Mouse (Mus musculus): Measurements from ENCODE around the gene Cdh3. TPM values are rescaled to one million over a fixed set of nuclear protein-coding genes. Genes with fewer than 3 reads are reported as not detected.
"Not testable (repeated sequence)": the region's sequence is repeated elsewhere in the genome, so short reads cannot be mapped to it uniquely, and the experiment has no call there.

Gene Cdh3
- polyA plus RNA-seq, 1 experiment: not detected

DNA sequence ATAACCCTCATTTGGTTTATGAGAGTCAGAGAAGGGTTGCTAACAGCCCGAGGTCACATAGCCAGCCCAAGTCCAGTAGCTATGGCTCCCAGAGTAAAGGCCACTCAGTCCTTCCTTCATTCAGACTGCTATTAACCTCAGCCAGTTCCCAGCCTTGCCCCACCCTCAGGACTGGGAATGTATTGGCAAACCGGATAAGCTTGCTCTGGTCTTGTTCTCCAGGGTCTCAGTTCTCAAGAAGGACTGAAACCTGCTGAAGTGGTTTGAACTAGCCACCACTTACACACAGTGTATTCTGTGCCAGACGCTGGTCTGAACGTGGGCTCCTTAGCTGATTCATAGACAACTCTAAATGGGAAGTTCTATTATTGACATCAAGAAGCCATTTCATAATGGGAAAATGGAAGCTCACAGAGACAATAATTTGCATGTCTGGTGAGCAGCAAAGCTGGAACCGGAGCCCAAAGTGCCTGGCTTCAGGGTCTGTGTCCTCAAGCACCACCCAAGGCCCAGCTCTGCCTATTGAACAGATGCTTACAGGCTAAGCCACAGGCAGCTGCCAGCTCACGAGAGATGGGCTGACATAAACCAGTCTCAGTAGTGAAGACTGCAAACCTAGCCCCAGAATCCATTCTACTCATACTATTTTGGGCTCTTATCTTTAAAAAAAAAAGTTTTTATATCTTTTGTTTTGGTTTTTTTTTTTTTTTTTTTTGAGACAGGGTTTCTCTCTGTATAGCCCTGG lies 70.8 kb downstream of the Cdh3 start:
- peaks cover 9% of the 10 kb centered on the region for H3K27me3 ChIP-seq (replicated peaks)
- peaks cover 9% of the 10 kb centered on the region; the same call in 1 of the 2 replicates for H3K4me1 ChIP-seq
- H3K36me3 ChIP-seq (replicated peaks; ENCODE audit: low read length): no peaks in the 10 kb centered on the region
- peaks cover 11% of the 10 kb centered on the region for H3K9me3 ChIP-seq
- H3K4me3 ChIP-seq (replicated peaks): no peak overlapping the region
- no peak for TF ChIP-seq GATA1 (IDR thresholded peaks at IDR 0.05; ENCODE audit: borderline replicate concordance, low read length)
- TF ChIP-seq FLI1 (IDR thresholded peaks at IDR 0.05; ENCODE audit: low read length): no peak

DNA sequence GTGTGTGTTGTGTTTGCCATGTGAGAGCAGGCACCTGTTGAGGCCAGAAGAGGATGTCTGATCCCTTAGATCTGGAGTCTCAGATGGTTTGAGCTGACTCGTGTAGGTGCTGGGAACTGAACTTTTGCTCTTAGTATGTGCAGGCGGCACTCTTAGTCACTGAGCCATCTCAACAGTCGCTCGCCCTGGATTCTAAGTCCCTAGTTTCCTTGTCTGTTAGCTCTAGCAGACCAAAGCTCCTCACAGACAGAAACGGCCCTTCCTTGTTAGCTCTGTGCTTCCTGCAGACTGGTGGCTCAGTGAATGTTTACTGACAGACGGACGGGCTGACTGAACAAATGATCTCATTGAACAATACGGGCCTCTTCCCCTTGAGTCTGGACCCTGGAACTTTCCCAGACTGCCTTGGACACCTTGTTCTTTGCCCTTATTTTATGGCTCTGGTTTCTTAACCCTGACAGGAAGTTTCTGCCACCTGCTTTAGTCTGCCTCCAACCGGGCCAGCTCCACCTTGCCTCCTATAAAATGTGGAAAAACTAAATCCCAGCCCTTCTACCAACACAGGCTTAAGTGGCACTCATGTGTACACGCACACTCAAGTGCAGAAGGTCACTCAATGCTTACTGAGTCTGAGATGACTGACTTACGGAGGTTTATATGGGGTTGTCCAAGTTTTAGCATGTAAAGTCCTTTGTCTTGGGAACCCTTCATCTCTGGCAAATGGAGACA lies 74.4 kb downstream of the Cdh3 start:
- Histone ChIP-seq H3K27me3 (replicated peaks) (peaks cover 11% of the 10 kb centered on the region), H3K9me3 (peaks cover 15% of the 10 kb centered on the region), H3K4me1 (no peaks in the 10 kb centered on the region), H3K36me3 (replicated peaks; ENCODE audit: low read length) (no peaks in the 10 kb centered on the region), H3K4me3 (replicated peaks) (no peak overlapping the region)
- TF ChIP-seq GATA1 (IDR thresholded peaks at IDR 0.05; ENCODE audit: borderline replicate concordance, low read length) (no peak), FLI1 (IDR thresholded peaks at IDR 0.05; ENCODE audit: low read length) (no peak)

DNA sequence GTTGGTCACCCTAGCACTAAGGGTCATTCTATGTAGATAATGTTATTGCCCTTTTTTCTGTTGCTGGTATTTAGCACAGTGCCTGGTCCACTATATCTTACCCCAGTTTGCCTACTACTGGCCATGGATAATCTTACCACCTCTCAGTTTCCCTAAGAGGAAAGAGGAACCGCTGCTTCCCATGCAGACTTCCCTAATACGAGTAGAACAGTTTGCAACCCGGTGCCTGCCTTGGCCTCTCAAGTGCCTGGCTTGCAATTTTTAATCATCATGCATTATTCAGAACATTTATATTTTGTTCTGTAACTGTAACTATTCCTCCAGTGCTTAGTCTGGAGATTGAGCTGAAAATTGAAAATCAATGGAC lies 75.0 kb downstream of the Cdh3 start:
- H3K4me1 ChIP-seq: no peaks in the 10 kb centered on the region
- TF ChIP-seq FLI1 (IDR thresholded peaks at IDR 0.05; ENCODE audit: low read length) (no peak), GATA1 (IDR thresholded peaks at IDR 0.05; ENCODE audit: borderline replicate concordance, low read length) (no peak)
- H3K9me3 ChIP-seq: peaks cover 15% of the 10 kb centered on the region
- H3K36me3 ChIP-seq (replicated peaks; ENCODE audit: low read length): no peaks in the 10 kb centered on the region
- no peak overlapping the region for H3K4me3 ChIP-seq (replicated peaks)
- H3K27me3 ChIP-seq (replicated peaks): peaks cover 13% of the 10 kb centered on the region

DNA sequence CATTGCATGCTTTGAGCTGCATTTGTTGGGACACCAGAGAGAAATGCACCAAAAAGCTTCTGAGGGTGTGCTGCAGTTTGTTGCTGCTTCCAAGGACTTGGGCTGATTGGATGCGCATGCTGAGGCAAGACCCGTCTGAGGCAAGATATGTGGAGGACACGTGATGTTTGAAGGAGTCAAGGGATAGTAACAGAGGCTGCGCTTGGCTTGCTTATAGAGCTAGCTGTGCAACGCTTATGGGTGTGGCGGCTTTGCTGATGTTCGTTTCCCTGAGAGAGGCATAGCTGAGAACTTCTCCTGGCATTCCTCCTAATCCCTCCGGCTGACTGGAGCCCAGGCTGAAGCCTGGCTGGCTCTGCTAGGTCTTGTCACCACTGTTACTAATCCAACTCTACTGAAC lies 76.2 kb downstream of the Cdh3 start:
- H3K9me3 ChIP-seq: peaks cover 15% of the 10 kb centered on the region
- TF ChIP-seq GATA1 (IDR thresholded peaks at IDR 0.05; ENCODE audit: borderline replicate concordance, low read length): no peak
- TF ChIP-seq FLI1 (IDR thresholded peaks at IDR 0.05; ENCODE audit: low read length): no peak

DNA sequence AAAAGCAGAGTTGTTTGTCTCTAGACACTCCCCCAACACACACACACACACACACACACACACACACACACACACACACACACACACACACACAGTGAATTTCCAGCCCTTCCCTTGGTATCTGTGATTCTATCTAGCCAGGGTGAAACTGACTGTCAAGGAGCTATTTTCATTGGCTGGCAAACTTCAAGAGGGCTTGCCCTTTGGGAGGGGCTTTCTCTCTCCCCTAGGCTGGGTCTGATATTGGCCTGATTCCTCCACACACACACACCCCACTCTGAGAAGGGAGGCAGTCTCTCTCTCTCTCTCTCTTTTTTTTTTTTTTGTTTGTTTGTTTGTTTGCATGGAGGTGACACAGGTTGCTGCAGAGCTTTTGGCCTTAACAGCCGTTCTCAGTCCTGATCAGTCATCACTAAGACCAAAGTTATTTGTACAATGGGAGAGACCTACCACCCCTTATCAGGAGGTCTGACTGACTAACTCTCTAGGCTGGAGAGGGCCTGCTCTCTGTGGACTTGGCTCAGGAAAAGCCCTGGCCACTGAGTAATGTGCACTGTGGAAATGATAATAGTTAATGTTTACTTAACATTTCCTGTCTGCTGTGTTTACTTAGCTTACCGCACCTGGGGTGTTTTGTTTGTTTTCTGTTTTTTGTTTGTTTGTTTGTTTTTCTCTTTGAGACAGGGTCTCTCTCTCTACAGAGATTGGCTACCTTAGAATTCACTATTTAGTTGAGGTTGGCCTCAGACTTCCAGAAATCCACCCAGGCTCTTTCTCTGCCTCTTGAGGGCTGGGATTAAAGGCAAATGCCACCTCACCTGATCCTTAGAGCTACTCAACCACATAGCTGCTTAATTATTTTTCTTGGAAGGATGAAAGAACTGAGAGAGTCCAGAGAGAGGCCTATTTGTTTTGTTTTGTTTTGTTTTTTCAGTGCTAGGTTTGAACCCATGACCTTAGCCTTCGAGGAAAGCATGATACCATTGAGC lies 78.0 kb downstream of the Cdh3 start:
- H3K27me3 ChIP-seq (replicated peaks): peaks cover 12% of the 10 kb centered on the region
- no peaks in the 10 kb centered on the region for H3K4me1 ChIP-seq
- no peak for TF ChIP-seq FLI1 (IDR thresholded peaks at IDR 0.05; ENCODE audit: low read length)
- no peak for TF ChIP-seq GATA1 (IDR thresholded peaks at IDR 0.05; ENCODE audit: borderline replicate concordance, low read length)
- no peak overlapping the region for H3K4me3 ChIP-seq (replicated peaks)
- H3K9me3 ChIP-seq: peaks cover 3% of the 10 kb centered on the region; the same call in 1 of the 2 replicates
- no peaks in the 10 kb centered on the region for H3K36me3 ChIP-seq (replicated peaks; ENCODE audit: low read length)

More for the DNA sequence above, 76.2 kb downstream of the Cdh3 start:
- Histone ChIP-seq H3K36me3 (replicated peaks; ENCODE audit: low read length) (no peaks in the 10 kb centered on the region), H3K4me3 (replicated peaks) (no peak overlapping the region), H3K4me1 (no peaks in the 10 kb centered on the region), H3K27me3 (replicated peaks) (peaks cover 16% of the 10 kb centered on the region)

DNA sequence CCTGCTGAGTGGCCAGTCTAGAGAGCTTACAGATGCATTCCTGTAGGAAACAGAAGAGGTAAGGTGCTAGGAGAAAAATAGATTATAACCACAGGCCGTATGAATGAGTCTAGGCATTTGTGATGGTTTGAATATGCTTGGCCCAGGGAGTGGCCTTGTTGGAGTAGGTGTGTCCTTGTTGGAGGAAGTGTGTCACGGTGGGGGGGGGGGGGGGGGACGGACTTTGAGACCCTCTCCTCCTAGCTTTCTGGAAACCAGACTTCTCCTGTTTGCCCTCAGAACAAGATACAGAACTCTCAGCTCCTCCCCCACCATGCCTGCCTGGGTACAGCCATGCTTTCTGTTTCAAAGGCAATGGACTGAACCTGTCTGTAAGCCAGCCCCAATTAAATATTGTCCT lies 81.8 kb downstream of the Cdh3 start:
- H3K4me1 ChIP-seq: no peaks in the 10 kb centered on the region
- H3K9me3 ChIP-seq: no peaks in the 10 kb centered on the region
- H3K36me3 ChIP-seq (replicated peaks; ENCODE audit: low read length): no peaks in the 10 kb centered on the region
- H3K4me3 ChIP-seq (replicated peaks): no peak overlapping the region
- TF ChIP-seq FLI1 (IDR thresholded peaks at IDR 0.05; ENCODE audit: low read length) (no peak), GATA1 (IDR thresholded peaks at IDR 0.05; ENCODE audit: borderline replicate concordance, low read length) (no peak)
- H3K27me3 ChIP-seq (replicated peaks): peaks cover 7% of the 10 kb centered on the region

DNA sequence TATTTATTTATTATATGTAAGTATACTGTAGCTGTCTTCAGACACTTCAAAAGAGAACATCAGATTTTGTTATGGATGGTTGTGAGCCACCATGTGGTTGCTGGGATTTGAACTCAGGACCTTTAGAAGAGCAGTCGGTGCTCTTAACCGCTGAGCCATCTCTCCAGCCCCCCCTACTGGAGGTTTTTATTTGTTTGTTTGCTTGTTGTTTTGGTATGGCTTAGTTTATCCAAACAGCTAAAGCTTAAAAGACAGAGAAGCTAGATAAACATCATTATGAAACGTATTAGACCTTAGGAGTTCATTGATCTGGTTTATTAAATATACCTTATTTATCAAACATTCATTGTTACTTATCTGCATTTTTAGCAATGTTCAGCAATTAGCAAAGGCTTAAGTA lies 84.9 kb downstream of the Cdh3 start:
- not testable (repeated sequence) for H3K4me3 ChIP-seq (replicated peaks); H3K9me3 ChIP-seq; H3K4me1 ChIP-seq; H3K36me3 ChIP-seq (replicated peaks; ENCODE audit: low read length)
- H3K27me3 ChIP-seq (replicated peaks): peaks cover 13% of the 10 kb centered on the region

DNA sequence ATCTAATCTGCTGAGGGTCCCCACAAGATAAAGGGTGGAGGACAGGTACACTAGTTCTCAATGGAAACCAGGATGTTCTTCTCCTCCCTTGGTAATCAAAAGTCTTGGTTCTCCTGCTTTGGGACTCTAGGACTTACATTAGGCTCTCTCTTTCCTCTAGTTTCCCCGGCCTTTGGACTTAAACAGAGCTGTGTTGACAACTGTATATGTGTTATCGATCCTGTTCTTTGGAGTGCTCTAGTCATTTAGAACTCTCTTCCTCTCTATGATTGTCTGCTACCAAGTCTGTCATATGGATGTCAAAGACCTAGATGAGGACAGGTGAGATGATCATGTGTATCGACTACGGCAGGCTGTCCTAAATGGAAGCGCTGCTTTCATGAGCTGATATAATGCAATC lies 86.4 kb downstream of the Cdh3 start:
- Histone ChIP-seq H3K9me3 (no peaks in the 10 kb centered on the region), H3K4me3 (replicated peaks) (no peak overlapping the region), H3K27me3 (replicated peaks) (peaks cover 22% of the 10 kb centered on the region), H3K36me3 (replicated peaks; ENCODE audit: low read length) (no peaks in the 10 kb centered on the region), H3K4me1 (no peaks in the 10 kb centered on the region)
- TF ChIP-seq FLI1 (IDR thresholded peaks at IDR 0.05; ENCODE audit: low read length) (no peak), GATA1 (IDR thresholded peaks at IDR 0.05; ENCODE audit: borderline replicate concordance, low read length) (no peak)

DNA sequence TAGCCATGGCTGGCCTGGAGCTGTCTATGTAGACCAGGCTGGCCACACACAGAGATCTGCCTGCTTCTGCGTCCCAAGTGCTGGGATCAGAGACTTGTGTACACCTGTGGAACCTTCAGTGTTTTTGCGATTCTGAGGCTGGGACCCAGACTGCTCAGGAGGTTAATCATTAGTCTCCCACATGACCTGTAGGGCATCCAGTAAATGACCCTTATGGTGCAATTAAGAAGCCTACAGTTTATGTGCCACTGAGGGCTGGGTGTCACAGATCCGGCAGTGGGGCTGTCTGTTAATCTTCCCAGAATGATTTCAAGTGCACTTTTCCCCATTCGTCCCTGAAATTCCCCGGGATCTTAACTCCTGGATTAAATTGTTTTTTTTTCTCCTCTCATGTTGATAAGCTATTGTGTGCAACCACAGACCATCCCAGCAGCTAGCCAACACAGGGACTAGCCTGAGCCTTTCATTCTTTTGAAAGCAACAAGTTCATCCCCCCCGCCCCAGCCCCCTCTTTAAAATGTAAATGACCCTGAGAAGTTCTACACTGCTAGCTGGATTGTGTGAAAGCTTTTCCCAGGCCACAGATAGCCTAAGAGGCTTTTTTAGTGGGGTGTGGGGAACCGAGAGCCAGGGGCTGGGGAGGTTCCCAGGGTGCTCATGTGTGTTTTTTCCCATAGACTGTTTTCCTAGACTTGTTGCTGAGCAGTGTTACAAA lies 88.7 kb downstream of the Cdh3 start:
- H3K4me1 ChIP-seq: peaks cover 9% of the 10 kb centered on the region
- H3K4me3 ChIP-seq (replicated peaks): no peak overlapping the region
- no peak for TF ChIP-seq FLI1 (IDR thresholded peaks at IDR 0.05; ENCODE audit: low read length)
- TF ChIP-seq GATA1 (IDR thresholded peaks at IDR 0.05; ENCODE audit: borderline replicate concordance, low read length): no peak
- no peaks in the 10 kb centered on the region for H3K36me3 ChIP-seq (replicated peaks; ENCODE audit: low read length)
- H3K27me3 ChIP-seq (replicated peaks): peaks cover 44% of the 10 kb centered on the region
- H3K9me3 ChIP-seq: peaks cover 9% of the 10 kb centered on the region; the same call in 1 of the 2 replicates

Measured in megakaryocyte, embryonic 14.5 days (primary cell).